Mouse (Mus musculus): ENCODE measurements around the gene Naa16.

The Naa16 gene

DNA sequence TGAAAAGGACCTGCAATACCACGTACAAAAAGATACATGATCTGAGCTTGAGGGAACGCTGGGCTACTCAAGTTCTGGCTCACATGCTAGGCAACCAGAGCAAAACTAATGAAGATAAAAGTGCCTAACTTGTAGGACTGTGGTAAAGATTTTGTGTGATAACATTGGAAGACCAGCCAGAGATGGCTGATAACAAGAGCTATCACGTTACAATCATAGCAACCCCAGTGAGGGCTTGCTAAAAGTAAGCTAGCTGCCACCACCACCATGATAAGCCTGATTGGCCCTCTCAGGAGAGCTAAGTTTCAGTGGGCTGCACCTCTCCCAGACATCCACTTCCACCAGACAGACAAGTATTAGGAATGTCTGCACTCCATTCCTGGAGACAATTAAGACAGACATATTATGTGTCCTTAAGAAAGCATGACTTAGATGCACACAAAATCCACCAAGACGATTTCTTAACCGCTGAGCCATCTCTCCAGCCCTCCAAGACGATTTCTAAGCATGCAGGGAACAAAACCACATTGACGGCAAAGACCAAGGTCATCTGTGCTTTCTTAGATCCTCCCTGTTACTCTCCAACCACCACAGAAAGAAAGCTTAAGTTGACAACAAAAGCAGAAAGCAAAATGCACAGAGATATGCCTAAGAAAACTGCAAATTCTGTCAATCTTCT is 92.1 kb downstream of the Naa16 start:
- DNase-seq (ENCODE audit: low spot score) = no peak

DNA sequence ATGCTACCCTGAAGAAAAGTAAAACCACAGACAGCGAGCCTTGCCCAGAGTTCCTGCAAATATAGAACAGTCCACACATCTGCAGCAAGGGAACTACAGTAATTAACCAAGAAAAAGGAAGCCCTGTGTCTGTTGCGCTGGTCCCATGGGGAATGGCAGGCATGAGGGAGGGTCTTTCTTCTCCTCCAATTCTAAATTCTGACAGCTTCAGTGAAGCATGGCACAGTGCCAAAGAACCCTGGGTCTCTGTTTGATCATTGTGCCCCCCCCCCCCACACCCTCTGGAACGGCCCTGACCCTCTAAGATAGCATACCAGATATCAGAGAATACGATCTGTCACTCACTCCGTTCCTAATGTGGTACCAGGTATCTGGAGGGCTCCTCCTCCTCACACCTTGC is 93.7 kb downstream of the Naa16 start:
- no peak for DNase-seq (ENCODE audit: low spot score)

- no peak for DNase-seq (ENCODE audit: low spot score)
Observed at GRCm38 (mm10) chr14:79296201-79296600, 94.4 kb downstream of the Naa16 start.

GRCm38 (mm10) chr14:79295579-79295978 is 95.0 kb downstream of the Naa16 start:
- no peak for DNase-seq (ENCODE audit: low spot score)

DNA sequence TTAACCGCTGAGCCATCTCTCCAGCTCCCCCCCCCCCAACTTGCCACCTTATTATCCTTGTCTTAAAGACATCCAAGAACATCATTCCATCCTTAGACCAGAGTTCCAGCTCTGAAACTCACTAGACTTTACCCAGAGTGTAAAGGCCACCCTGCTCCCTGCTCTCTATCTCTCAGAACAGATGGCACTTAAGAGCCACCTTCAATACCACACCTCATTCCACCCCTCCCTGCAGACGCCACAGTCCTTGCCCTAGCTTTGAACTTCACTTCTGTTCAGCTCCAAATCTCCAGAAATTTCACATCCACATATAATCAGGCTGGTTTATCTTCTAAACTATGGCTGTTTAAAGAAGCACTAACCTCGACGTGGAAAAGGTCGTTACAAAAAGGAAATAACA is 95.6 kb downstream of the Naa16 start:
- DNase-seq (ENCODE audit: low spot score) = no peak

- no peak for DNase-seq (ENCODE audit: low spot score)
Observed at GRCm38 (mm10) chr14:79294051-79294814, 96.3 kb downstream of the Naa16 start.

DNA sequence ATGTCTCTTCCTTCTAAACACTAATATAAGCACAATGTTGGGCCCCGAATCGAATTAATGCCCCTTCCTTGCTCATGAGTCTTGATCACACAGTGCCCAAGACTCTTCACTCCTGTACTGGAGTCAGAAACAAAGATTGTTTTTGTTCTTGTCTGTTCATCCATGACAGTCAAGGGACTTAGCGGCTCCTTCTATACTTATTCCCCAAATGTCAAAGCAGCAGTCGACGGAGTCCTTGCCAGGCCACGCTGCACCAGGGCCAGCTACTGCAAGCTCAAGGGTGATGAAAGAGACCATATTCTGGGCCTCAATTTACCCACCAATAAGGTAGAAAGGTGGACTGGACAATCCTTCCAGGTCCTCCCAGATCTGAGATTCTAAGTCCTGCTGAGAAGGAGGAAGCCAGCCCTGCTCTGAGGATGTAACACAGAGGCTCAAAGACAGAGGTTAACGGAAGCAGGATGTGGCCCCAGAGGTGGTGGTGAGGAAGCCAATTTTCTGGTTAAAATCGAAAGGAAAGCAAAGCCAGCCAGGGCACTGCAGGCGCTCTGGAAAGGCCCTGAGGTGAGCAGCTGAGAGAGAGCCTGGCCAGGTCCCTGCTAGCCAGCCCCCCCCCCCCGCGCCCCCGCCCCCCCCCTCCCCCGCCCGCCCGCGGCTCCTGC is 97.3 kb downstream of the Naa16 start:
- DNase-seq (ENCODE audit: low spot score) = no peak

GRCm38 (mm10) chr14:79291629-79292028 is 98.9 kb downstream of the Naa16 start:
- no peak for DNase-seq (ENCODE audit: low spot score)

DNA sequence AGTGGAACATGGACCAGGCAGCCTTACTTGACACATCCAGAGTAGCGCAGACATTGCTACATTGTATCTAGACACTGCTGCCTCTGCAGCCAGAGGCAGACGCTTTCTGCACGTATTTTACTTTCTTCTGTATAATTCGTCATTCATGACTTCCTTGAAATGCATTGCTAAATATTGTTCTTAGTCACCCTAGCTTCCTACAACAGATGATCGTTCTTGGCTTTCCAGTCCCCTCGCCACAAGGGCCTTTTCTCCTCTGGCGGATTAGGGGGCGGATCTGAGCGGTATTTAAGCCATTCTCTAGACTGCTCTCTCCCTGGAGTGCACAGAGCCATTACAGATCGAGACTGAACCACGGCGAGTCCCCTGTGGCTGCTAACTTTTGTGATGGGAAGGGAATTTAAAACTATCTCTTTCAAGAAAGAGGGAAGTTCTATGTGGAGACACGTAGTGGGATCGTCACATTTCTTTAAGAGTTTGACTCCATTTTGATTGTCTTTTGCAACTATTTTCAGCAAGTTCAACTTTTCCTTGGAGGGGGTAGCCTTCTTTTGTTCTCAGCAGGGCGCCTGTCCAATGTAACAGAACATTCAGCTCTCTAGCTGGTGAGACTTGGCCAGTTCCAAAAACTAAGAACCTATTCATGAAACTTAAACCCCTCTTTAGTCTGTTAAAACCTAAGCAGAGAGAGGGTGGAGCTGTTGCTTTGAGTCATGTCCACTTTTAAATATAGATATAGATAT is 99.7 kb downstream of the Naa16 start:
- no peak for DNase-seq (ENCODE audit: low spot score)

DNA sequence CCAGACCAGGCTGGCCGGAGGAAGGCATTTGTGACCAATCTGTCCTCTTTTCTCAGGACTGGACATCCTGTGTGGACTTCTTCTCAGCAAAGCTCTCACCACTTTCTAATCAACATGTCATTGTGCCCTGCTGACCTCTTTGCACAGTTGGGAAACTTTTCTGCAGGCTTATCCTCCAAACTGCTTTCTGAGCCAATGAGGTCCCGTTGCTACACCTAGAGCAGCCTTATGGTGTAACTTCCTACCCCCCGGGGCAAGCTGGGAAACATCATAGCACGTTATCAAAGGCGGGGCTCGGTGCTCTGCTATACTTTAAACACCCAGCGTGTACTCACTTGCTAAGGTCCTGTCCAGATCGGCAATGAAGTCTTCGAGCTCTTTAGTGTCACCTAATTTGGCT is 100.7 kb downstream of the Naa16 start:
- DNase-seq (ENCODE audit: low spot score) = no peak

DNA sequence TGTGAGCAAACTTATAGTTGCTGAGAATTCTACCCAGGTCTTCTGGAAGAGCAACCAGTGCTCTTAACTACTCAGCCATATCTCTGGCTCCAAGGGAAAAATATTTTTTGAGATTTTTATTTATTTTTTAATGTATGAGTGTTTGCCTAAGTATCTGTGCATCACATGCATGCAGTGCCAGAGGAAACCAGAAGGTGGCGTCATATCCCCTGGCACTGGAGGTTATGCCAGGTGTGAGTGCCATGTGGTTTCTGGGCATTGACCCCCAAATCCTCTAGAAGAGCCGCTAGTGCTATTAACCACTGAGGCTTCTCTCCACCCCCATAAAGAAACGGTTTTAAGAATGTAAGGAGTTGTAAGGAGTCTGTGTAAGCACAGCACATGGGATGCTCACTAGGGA is 102.3 kb downstream of the Naa16 start:
- DNase-seq (ENCODE audit: low spot score) = no peak

DNA sequence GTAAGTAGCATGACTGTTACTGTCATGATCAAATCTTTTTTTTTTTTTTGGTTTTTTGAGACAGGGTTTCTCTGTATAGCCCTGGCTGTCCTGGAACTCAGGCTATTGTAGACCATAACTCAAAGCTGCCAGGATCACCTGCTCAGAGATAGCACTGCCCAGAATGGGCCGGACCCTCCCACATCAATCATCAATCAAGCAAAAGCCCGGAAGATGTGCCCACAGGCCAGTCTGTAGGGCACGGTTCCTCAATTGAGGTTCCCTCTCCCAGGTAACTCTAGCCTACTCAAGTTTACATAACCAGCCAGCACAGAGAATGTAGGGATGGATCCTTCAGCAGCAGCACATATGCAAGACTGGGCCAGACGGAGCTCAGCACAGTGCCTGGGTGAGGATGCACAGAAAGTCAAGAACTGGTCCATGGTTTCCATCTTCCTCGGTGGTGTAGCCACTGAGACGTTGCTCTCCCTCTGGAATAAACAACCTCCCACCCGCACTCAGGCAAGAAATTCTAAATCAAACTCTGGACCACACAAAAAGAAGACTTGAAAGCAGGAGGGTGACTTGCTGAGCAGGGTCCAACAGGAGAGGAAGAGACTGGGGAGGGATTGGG is 103.2 kb downstream of the Naa16 start:
- DNase-seq (ENCODE audit: low spot score) = no peak

GRCm38 (mm10) chr14:79285549-79285948 is 105.0 kb downstream of the Naa16 start:
- DNase-seq (ENCODE audit: low spot score) = no peak

DNA sequence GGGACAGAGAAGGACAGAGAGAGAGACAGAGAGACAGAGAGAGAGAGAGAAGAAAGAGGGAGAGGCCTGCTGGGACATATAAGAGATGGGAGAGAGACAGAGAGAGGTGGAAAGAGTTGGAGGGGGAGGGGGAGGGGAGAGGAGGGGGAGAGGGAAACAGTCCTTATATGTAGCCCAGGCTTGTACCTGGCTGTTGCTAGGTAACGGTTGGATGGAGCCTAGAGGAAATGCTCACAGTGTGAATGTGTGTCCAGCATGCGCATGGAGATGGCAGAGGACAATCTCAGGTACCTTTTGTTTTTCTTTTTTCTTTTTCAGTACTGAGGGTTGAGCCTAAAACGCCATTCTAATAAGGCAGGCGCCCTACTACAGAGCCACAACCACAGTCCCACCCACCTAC is 106.0 kb downstream of the Naa16 start:
- DNase-seq (ENCODE audit: low spot score) = no peak

- no peak for DNase-seq (ENCODE audit: low spot score)
Observed at GRCm38 (mm10) chr14:79283952-79284351, 106.6 kb downstream of the Naa16 start.

GRCm38 (mm10) chr14:79281894-79282553 is 108.6 kb downstream of the Naa16 start:
- DNase-seq (ENCODE audit: low spot score) = no peak

DNA sequence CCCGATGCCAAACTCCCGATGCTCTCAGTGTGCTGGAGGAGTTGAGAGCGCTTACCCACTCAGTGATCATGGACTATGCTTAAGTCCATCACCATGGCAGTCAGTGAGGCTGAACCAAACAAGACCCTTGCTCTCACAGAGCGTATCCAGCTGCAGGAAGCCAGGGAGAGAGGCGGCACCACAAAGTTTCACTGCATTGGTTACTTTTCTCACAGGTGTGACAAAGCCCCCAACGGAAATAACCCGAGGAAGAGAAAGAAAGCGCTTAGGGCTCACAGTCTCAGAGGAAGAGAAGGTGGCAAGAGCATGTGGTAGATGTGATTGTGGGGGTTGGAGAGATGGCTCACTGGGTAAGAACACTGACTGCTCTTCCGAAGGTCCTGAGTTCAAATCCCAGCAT is 110.1 kb downstream of the Naa16 start:
- no peak for DNase-seq (ENCODE audit: low spot score)

DNA sequence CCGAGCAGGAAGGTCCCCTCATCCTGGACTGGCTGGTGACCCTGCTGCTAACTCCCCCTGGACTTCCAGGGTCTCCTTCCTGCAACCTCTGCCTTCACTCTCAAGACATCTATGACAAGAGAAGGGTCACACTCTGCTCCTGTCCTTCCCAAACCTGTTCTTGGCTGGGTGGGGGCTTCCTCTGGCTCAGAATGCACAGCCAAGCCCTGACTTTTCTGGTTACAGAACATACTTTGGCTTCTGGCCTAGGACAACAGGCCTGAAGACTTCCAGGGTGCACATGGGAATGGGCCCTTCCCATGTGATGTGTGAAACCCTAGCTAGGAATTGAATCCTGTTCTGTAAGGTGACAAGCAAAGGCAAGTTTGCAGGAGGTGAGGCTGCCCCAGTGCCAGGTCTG is 111.1 kb downstream of the Naa16 start:
- no peak for DNase-seq (ENCODE audit: low spot score)

GRCm38 (mm10) chr14:79278927-79279326 is 111.7 kb downstream of the Naa16 start:
- no peak for DNase-seq (ENCODE audit: low spot score)

GRCm38 (mm10) chr14:79277922-79278321 is 112.7 kb downstream of the Naa16 start:
- DNase-seq (ENCODE audit: low spot score) = no peak

DNA sequence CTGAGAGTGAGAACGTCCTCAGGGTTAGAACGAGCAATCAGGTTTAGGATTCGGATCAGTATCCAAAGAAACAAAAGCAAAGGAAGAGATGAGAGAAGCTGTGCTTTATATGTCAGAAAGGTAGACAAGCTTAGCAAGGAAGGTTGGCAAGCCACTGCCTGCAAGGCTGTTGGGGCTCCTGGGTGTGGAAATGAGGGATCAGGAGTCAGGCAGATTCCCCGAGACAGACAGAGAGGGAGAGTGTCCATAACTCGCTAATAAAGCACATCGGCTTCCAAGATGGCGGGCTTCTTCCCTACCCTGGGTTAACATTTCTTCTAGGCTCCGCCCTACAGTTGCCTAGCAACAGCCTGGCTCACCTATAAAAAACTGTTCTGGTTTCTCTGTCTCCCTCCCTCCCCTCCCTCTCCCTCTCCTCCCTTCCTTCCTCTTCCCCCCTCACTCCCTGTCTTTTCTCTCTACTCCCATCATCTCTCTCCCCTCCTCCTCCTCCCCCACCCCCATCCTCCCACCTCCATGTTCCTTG is 114.6 kb downstream of the Naa16 start:
- no peak for DNase-seq (ENCODE audit: low spot score)

Measured in layer of hippocampus, adult 9-10 months (tissue).